Mouse (Mus musculus): ENCODE results near the gene Ftsj1.

- no peak for TF ChIP-seq CTCF (conservative IDR thresholded peaks at IDR 0.05; ENCODE audit: low read length)
- TF ChIP-seq NANOG (IDR thresholded peaks at IDR 0.05; ENCODE audit: borderline replicate concordance, low read length) = no peak
Measured at GRCm38 (mm10) chrX:8253711-8254110, 1.5 kb upstream of the Ftsj1 start.
